Mouse (Mus musculus) embryonic facial prominence, embryonic 11.5 days (tissue): ENCODE measurements around the gene Olfr317. TPM values are rescaled to one million over a fixed set of nuclear protein-coding genes. Genes with fewer than 3 reads are reported as not detected.
"Not testable (repeated sequence)": the region's sequence is repeated elsewhere in the genome, so short reads cannot be mapped to it uniquely, and the experiment has no call there.

Source experiments
- ATAC-seq: fragments of 200-750 bp; cut with Nextera tagmentation; replicated peaks from 2 replicates; pipeline ENCODE4 v1.8.0; 2017; ENCODE audit warnings: low read depth; ENCODE audit not compliant: insufficient number of reproducible peaks, low FRiP score, low TSS enrichment
- DNase-seq: peaks from one replicate; pipeline ENCODE4 v3.0.0-alpha.2; 2015; ENCODE audit warnings: low spot score
- H3K27ac ChIP-seq: fragments of 300-500 bp; sonication (generic); replicated peaks from 2 replicates; pipeline ENCODE4 v1.5.1; 2014; ENCODE audit warnings: mild to moderate bottlenecking, low read depth, low read length, control low read depth
- H3K27me3 ChIP-seq: fragments of 300-500 bp; sonication (generic); 2 replicates; pipeline ENCODE4 v1.6.1; 2014; ENCODE audit warnings: mild to moderate bottlenecking, low read length, moderate library complexity, mixed read lengths; ENCODE audit not compliant: control insufficient read depth, insufficient read depth
- H3K36me3 ChIP-seq: fragments of 300-500 bp; sonication (generic); replicated peaks from 2 replicates; pipeline ENCODE4 v1.6.1; 2014; ENCODE audit warnings: low read depth, mild to moderate bottlenecking, low read length, moderate library complexity, mixed read lengths; ENCODE audit not compliant: control insufficient read depth, insufficient read depth
- H3K4me1 ChIP-seq: fragments of 300-500 bp; sonication (generic); 2 replicates; pipeline ENCODE4 v1.6.1; 2014; ENCODE audit warnings: low read length, mixed read lengths; ENCODE audit not compliant: control insufficient read depth, insufficient read depth
- H3K4me2 ChIP-seq: fragments of 300-500 bp; sonication (generic); 2 replicates; pipeline ENCODE4 v1.6.1; 2014; ENCODE audit warnings: low read depth, mild to moderate bottlenecking, control low read depth, low read length, moderate library complexity
- H3K4me3 ChIP-seq: fragments of 300-500 bp; sonication (generic); 2 replicates; pipeline ENCODE4 v1.5.1; 2014; ENCODE audit warnings: low read depth, low read length, control low read depth
- H3K9ac ChIP-seq: fragments of 300-500 bp; sonication (generic); replicated peaks from 2 replicates; pipeline ENCODE4 v1.6.1; 2014; ENCODE audit warnings: mild to moderate bottlenecking, control low read depth, low read length
- H3K9me3 ChIP-seq: fragments of 300-500 bp; sonication (generic); replicated peaks from 2 replicates; pipeline ENCODE4 v1.6.1; 2016; ENCODE audit warnings: mild to moderate bottlenecking, low read length, inconsistent platforms, mixed read lengths; ENCODE audit not compliant: control insufficient read depth
- WGBS: fragments of 180-500 bp; shearing (Covaris S2); extraction: QIAGEN DNeasy Blood & Tissue Kit; methylation state at CpG from one replicate; pipeline ENCODE4 v1.1.7; 2014; 5-methylcytosine and 5-hydroxymethylcytosine counted together
- polyA plus RNA-seq: library from polyadenylated mRNA; unstranded; fragments of >200 nt; fragmentation: Nextera tagmentation; extraction: Ambion mirVana; gene quantifications from 2 replicates; pipeline ENCODE4 v1.2.1, GENCODE M21; 2014

Olfr317 gene
- polyA plus RNA-seq, 1 experiment from 2014 or later: not detected

- Histone ChIP-seq H3K4me3 (no peak overlapping the region), H3K4me1 (no peaks in the 10 kb centered on the region), H3K4me2 (no peak overlapping the region), H3K9me3 (no peaks in the 10 kb centered on the region), H3K27ac (no peak overlapping the region), H3K9ac (no peak overlapping the region), H3K36me3 (no peaks in the 10 kb centered on the region), H3K27me3 (no peaks in the 10 kb centered on the region)
- DNase-seq (no peak), ATAC-seq (no peak)
- 63% methylated on average over 3 of the region's 3 CpGs for WGBS
Measured at GRCm38 (mm10) chr11:58733372-58733771, 5.6 kb downstream of the Olfr317 start.

DNA sequence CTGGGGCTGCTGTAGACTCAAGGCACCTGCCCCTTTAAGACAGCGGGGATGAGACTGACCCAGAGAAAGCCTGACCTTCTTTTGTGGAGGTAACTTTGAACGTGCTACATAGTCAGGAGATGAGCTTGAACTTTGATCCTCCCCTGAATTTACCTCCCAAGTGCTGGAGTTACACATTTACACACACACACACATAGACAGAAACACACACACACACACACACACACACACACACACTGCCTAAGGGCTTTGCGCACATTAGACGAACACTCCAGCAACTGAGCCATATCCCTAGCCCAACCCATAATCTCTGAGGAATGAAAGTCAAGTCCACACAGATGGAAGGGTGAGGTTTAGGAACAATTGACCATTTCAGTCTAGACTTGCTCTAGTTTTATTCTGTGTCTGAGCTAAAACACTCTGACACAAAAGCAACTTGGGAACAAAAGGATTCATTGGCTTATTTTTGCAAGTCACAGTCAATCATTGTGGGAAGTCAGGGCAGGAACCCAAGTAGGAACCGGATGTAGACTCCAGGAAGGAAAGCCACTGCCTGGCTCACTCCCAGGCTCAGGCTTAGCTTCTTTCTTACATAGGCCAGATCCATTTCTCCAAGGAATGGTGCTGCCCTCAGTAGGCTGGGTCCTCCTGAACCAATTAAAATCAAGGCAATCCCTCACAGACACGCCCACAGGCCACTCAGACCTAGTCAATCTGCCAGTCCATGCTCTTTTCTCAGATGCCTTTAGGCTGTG is 10.9 kb downstream of the Olfr317 start:
- 81% methylated on average over 6 of the region's 6 CpGs for WGBS
- not testable (repeated sequence) for H3K4me3 ChIP-seq, DNase-seq, ATAC-seq, H3K9ac ChIP-seq, H3K27ac ChIP-seq, H3K9me3 ChIP-seq, H3K4me2 ChIP-seq, H3K4me1 ChIP-seq, H3K36me3 ChIP-seq, H3K27me3 ChIP-seq

- H3K9ac ChIP-seq: no peak within 1 kb of the TSS
- H3K4me1 ChIP-seq: no peaks in the 10 kb centered on the region
- H3K27ac ChIP-seq: no peak within 1 kb of the TSS
- ATAC-seq: no peak
- H3K27me3 ChIP-seq: no peaks in the 10 kb centered on the region
- no peak within 1 kb of the TSS for H3K4me3 ChIP-seq
- no peak for DNase-seq
- H3K9me3 ChIP-seq: no peaks in the 10 kb centered on the region
- no peaks in the 10 kb centered on the region for H3K36me3 ChIP-seq
- no peak within 1 kb of the TSS for H3K4me2 ChIP-seq
Measured at GRCm38 (mm10) chr11:58723914-58724313, 15.1 kb downstream of the Olfr317 start, which contains the start of gene Olfr318. Gene Olfr318 (minus strand): TSS chr11:58724014.

DNA sequence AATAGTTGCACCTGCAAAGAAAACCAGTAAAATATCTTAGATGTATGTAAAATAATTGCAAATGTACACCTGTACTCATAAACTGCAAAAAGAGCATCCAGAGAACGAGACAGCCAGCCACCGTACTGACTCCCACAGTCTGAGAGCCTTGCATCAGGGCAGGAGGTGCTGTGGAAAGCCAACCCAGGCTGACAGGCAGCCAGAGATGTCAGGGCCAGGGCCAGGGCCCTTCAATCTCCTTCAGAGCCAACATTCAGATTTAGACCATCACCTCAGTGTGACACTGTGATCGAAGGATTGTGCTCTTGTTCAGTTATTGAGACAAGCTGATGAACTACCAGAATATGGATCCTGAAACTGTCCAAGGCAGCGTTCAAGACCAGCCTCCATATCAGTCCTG is 19.3 kb downstream of the Olfr317 start:
- ATAC-seq (no peak), DNase-seq (no peak)
- Histone ChIP-seq H3K9me3 (no peaks in the 10 kb centered on the region), H3K4me2 (no peak overlapping the region), H3K27me3 (no peaks in the 10 kb centered on the region), H3K4me3 (no peak overlapping the region), H3K36me3 (no peaks in the 10 kb centered on the region), H3K4me1 (no peaks in the 10 kb centered on the region), H3K9ac (no peak overlapping the region), H3K27ac (no peak overlapping the region)
- WGBS: 81% methylated on average over 4 of the region's 4 CpGs

DNA sequence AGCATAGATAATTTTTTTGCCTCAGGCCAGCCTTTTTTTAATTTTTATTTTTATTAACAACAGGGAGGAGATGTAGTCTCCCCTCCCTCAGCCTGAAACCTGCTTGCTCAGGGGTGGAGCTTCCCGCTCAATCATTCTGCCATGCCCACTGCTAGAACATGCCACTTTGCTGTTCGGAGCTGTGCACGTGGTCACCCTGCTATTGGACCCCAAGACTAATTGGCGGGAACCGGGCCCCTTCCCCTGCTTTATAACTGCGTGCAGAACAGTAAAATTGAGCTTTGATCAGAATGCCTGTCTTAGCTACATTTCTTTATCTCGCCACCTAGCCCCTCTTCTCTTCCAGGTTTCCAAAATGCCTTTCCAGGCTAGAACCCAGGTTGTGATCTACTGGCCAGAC is 21.3 kb downstream of the Olfr317 start:
- not testable (repeated sequence) for H3K27ac ChIP-seq, H3K4me3 ChIP-seq, H3K4me1 ChIP-seq, DNase-seq, H3K36me3 ChIP-seq, H3K27me3 ChIP-seq, ATAC-seq, H3K9ac ChIP-seq, H3K4me2 ChIP-seq, H3K9me3 ChIP-seq
- 90% methylated on average over 6 of the region's 7 CpGs for WGBS

DNA sequence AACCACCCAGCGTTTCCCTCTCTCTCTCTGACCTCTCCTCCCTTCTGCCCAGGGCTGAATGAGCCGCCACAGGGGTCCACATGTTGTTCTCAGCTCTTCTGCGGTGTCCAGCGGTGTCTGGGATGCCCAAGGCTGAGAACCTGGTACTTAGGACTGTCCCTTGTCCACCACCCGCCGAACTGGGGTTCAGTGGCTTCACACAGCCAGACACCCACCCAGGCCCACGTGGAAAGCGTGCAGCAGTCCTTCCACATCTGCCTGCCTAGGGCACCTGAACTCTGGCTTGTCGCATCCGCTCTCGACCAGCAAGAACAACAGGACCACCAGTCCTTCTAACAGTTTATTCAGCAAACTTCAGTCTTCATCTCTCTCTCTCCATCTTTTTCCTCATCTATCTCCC is 29.9 kb downstream of the Olfr317 start:
- Histone ChIP-seq H3K4me1 (no peaks in the 10 kb centered on the region), H3K9ac (no peak overlapping the region), H3K27ac (no peak overlapping the region), H3K9me3 (no peaks in the 10 kb centered on the region), H3K4me2 (no peak overlapping the region), H3K4me3 (no peak overlapping the region), H3K36me3 (no peaks in the 10 kb centered on the region), H3K27me3 (no peaks in the 10 kb centered on the region)
- ATAC-seq (no peak), DNase-seq (no peak)
- WGBS: 80% methylated on average over 11 of the region's 11 CpGs

DNA sequence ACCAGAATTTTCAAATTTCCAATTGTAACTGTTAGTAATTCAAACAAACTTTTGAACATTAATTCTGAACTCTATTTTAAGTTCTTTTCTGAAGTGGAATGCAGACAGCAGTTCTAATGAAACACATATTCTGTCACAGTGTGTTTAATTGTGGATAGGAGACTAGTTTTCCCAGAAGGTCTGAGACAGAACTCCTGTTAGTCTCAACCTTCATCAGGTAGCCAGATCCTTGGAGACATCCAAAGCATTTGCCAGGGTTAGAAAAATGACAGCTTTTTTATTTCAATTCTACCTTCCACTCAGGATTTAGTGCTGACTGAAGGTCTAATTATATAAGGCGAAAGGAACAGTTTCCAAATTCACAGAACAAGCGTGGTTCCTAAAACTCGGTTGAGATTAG is 40.1 kb downstream of the Olfr317 start, which contains the start of gene Olfr319:
Olfr319 (plus strand) TSS at position 301 of the 400 bp plus-strand sequence.
- H3K27ac ChIP-seq: no peak within 1 kb of the TSS
- no peaks in the 10 kb centered on the region for H3K4me1 ChIP-seq
- DNase-seq: no peak
- no peaks in the 10 kb centered on the region for H3K9me3 ChIP-seq
- ATAC-seq: no peak
- no peak within 1 kb of the TSS for H3K4me2 ChIP-seq
- no peaks in the 10 kb centered on the region for H3K27me3 ChIP-seq
- H3K4me3 ChIP-seq: no peak within 1 kb of the TSS
- WGBS: 83% methylated on average over 3 of the region's 3 CpGs
- H3K36me3 ChIP-seq: no peaks in the 10 kb centered on the region
- no peak within 1 kb of the TSS for H3K9ac ChIP-seq
